Mouse (Mus musculus) cortical plate, adult 2 months (tissue): ENCODE data around the gene Camkk2.

Experiments
- CTCF ChIP-seq: fragments of 200-500 bp; IDR thresholded peaks from 2 replicates; pipeline ENCODE4 v1.5.1; 2011; ENCODE audit warnings: mild to moderate bottlenecking, control low read depth, low read length; ENCODE audit not compliant: insufficient read depth; ENCODE audit errors: extremely low read depth
- POLR2A ChIP-seq: fragments of 200-500 bp; IDR thresholded peaks from 2 replicates; pipeline ENCODE4 v1.6.1; 2011; ENCODE audit warnings: mild to moderate bottlenecking, low read length, control low read depth; ENCODE audit not compliant: insufficient read depth; ENCODE audit errors: extremely low read depth

DNA sequence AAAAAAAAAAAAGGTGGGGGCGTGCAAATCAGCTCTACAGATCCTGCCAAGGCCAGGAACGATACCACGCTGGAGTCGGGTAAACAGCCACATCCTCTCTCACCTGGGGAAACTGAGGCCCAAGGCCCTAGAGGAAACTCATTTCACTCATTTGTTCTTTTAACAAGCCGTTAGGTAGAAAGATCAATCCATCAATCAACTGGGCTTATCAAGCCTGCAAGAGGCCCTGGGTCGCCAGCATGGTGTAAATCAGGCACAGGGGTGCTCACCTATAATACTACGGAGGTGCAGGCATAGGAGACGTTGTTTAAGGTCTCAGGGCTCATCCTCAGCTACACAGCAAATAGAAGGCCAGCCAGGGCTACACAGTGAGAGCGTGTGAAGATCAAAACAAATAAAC, 7.8 kb downstream of the Camkk2 start:
- TF ChIP-seq CTCF (no peak), POLR2A (no peak)
